Mouse (Mus musculus): ENCODE data around the gene Lgals8. TPM values are rescaled to one million over a fixed set of nuclear protein-coding genes. Genes with fewer than 3 reads are reported as not detected.

Gene Lgals8
- polyA plus RNA-seq, 1 experiment from 2014 or later = 28.4 TPM

GRCm38 (mm10) chr13:12453150-12453549 is 11.6 kb downstream of the Lgals8 start:
- H3K27ac ChIP-seq (ENCODE audit: low read length) = no peak overlapping the region
- peaks cover 16% of the 10 kb centered on the region for H3K36me3 ChIP-seq (ENCODE audit: insufficient read depth, low read length)
- no peak overlapping the region for H3K4me3 ChIP-seq (ENCODE audit: low read depth, low read length)
- no peak overlapping the region for H3K4me2 ChIP-seq (replicated peaks; ENCODE audit: low read depth, low read length)
- no peaks in the 10 kb centered on the region for H3K27me3 ChIP-seq (replicated peaks; ENCODE audit: insufficient read depth, low read length)
- H3K9me3 ChIP-seq (ENCODE audit: low read length) = no peaks in the 10 kb centered on the region
- DNase-seq (ENCODE audit: low spot score) (no peak), ATAC-seq (no peak)
- H3K4me1 ChIP-seq (ENCODE audit: insufficient read depth, low read depth, low read length) = no peaks in the 10 kb centered on the region
- WGBS = 89% methylated on average over 14 of the region's 14 CpGs
- no peak for TF ChIP-seq EP300 (IDR thresholded peaks at IDR 0.05)
- no peak for TF ChIP-seq CTCF (IDR thresholded peaks at IDR 0.05)
- H3K9ac ChIP-seq (replicated peaks; ENCODE audit: low read depth) = no peak overlapping the region

GRCm38 (mm10) chr13:12442008-12442587 is 22.6 kb downstream of the Lgals8 start:
- ATAC-seq (peak; percentile 93), DNase-seq (ENCODE audit: low spot score) (peak; percentile 88)
- Histone ChIP-seq H3K9me3 (ENCODE audit: low read length) (no peaks in the 10 kb centered on the region), H3K27ac (ENCODE audit: low read length) (no peak overlapping the region), H3K4me3 (ENCODE audit: low read depth, low read length) (no peak overlapping the region), H3K4me2 (replicated peaks; ENCODE audit: low read depth, low read length) (no peak overlapping the region), H3K4me1 (ENCODE audit: insufficient read depth, low read depth, low read length) (no peaks in the 10 kb centered on the region; the same call in 1 of the 2 replicates), H3K36me3 (ENCODE audit: insufficient read depth, low read length) (peaks cover 30% of the 10 kb centered on the region; the same call in 1 of the 2 replicates), H3K9ac (replicated peaks; ENCODE audit: low read depth) (no peak overlapping the region), H3K27me3 (replicated peaks; ENCODE audit: insufficient read depth, low read length) (no peaks in the 10 kb centered on the region)
- WGBS = 31% methylated on average over 2 of the region's 2 CpGs
- TF ChIP-seq CTCF (IDR thresholded peaks at IDR 0.05) (no peak), EP300 (IDR thresholded peaks at IDR 0.05) (no peak)

- H3K4me3 ChIP-seq (ENCODE audit: low read depth, low read length) = no peak overlapping the region
- no peak overlapping the region for H3K9ac ChIP-seq (replicated peaks; ENCODE audit: low read depth)
- WGBS = 88% methylated on average over 6 of the region's 6 CpGs
- no peak overlapping the region for H3K4me2 ChIP-seq (replicated peaks; ENCODE audit: low read depth, low read length)
- H3K27ac ChIP-seq (ENCODE audit: low read length) = no peak overlapping the region
- no peaks in the 10 kb centered on the region for H3K9me3 ChIP-seq (ENCODE audit: low read length)
- ATAC-seq = no peak
- no peak for DNase-seq (ENCODE audit: low spot score)
- H3K4me1 ChIP-seq (ENCODE audit: insufficient read depth, low read depth, low read length) = no peaks in the 10 kb centered on the region; the same call in 1 of the 2 replicates
- H3K36me3 ChIP-seq (ENCODE audit: insufficient read depth, low read length) = peaks cover 31% of the 10 kb centered on the region; the same call in 1 of the 2 replicates
- TF ChIP-seq CTCF (IDR thresholded peaks at IDR 0.05) (no peak), EP300 (IDR thresholded peaks at IDR 0.05) (no peak)
- H3K27me3 ChIP-seq (replicated peaks; ENCODE audit: insufficient read depth, low read length) = no peaks in the 10 kb centered on the region
Measured at GRCm38 (mm10) chr13:12440813-12441212, 23.9 kb downstream of the Lgals8 start.

- TF ChIP-seq EP300 (IDR thresholded peaks at IDR 0.05) (no peak), CTCF (IDR thresholded peaks at IDR 0.05) (no peak)
- 92% methylated on average over 3 of the region's 3 CpGs for WGBS
- Histone ChIP-seq H3K36me3 (ENCODE audit: insufficient read depth, low read length) (peaks cover 30% of the 10 kb centered on the region), H3K9me3 (ENCODE audit: low read length) (no peaks in the 10 kb centered on the region), H3K4me1 (ENCODE audit: insufficient read depth, low read depth, low read length) (no peaks in the 10 kb centered on the region; the same call in 1 of the 2 replicates), H3K27me3 (replicated peaks; ENCODE audit: insufficient read depth, low read length) (no peaks in the 10 kb centered on the region), H3K4me3 (ENCODE audit: low read depth, low read length) (no peak overlapping the region), H3K27ac (ENCODE audit: low read length) (no peak overlapping the region), H3K4me2 (replicated peaks; ENCODE audit: low read depth, low read length) (no peak overlapping the region), H3K9ac (replicated peaks; ENCODE audit: low read depth) (no peak overlapping the region)
- ATAC-seq (no peak), DNase-seq (ENCODE audit: low spot score) (no peak)
Measured at GRCm38 (mm10) chr13:12439586-12439985, 25.2 kb downstream of the Lgals8 start.

- no peak overlapping the region for H3K4me3 ChIP-seq (ENCODE audit: low read depth, low read length)
- H3K9me3 ChIP-seq (ENCODE audit: low read length) = no peaks in the 10 kb centered on the region
- no peak overlapping the region for H3K27ac ChIP-seq (ENCODE audit: low read length)
- no peak for TF ChIP-seq CTCF (IDR thresholded peaks at IDR 0.05)
- TF ChIP-seq EP300 (IDR thresholded peaks at IDR 0.05) = no peak
- no peaks in the 10 kb centered on the region for H3K27me3 ChIP-seq (replicated peaks; ENCODE audit: insufficient read depth, low read length)
- WGBS = 68% methylated on average over 5 of the region's 5 CpGs
- H3K9ac ChIP-seq (replicated peaks; ENCODE audit: low read depth) = no peak overlapping the region
- no peak overlapping the region for H3K4me2 ChIP-seq (replicated peaks; ENCODE audit: low read depth, low read length)
- no peaks in the 10 kb centered on the region for H3K4me1 ChIP-seq (ENCODE audit: insufficient read depth, low read depth, low read length)
- peaks cover 37% of the 10 kb centered on the region for H3K36me3 ChIP-seq (ENCODE audit: insufficient read depth, low read length)
- ATAC-seq = no peak
- DNase-seq (ENCODE audit: low spot score) = no peak
Measured at GRCm38 (mm10) chr13:12433843-12434242, 30.9 kb downstream of the Lgals8 start.

- Histone ChIP-seq H3K4me2 (replicated peaks; ENCODE audit: low read depth, low read length) (no peak overlapping the region), H3K4me1 (ENCODE audit: insufficient read depth, low read depth, low read length) (no peaks in the 10 kb centered on the region), H3K9ac (replicated peaks; ENCODE audit: low read depth) (no peak overlapping the region), H3K4me3 (ENCODE audit: low read depth, low read length) (no peak overlapping the region), H3K36me3 (ENCODE audit: insufficient read depth, low read length) (peaks cover 24% of the 10 kb centered on the region), H3K27me3 (replicated peaks; ENCODE audit: insufficient read depth, low read length) (no peaks in the 10 kb centered on the region), H3K9me3 (ENCODE audit: low read length) (no peaks in the 10 kb centered on the region), H3K27ac (ENCODE audit: low read length) (no peak overlapping the region)
- DNase-seq (ENCODE audit: low spot score) (no peak), ATAC-seq (no peak)
- WGBS = 93% methylated on average over 13 of the region's 13 CpGs
- TF ChIP-seq EP300 (IDR thresholded peaks at IDR 0.05) (no peak), CTCF (IDR thresholded peaks at IDR 0.05) (no peak)
Measured at GRCm38 (mm10) chr13:12428556-12428955, 36.2 kb downstream of the Lgals8 start.

Measured in lung, postnatal 0 days (tissue).